Comparison of ENCODE assay signal across 25 mouse cellular contexts in the genomic region with DNA sequence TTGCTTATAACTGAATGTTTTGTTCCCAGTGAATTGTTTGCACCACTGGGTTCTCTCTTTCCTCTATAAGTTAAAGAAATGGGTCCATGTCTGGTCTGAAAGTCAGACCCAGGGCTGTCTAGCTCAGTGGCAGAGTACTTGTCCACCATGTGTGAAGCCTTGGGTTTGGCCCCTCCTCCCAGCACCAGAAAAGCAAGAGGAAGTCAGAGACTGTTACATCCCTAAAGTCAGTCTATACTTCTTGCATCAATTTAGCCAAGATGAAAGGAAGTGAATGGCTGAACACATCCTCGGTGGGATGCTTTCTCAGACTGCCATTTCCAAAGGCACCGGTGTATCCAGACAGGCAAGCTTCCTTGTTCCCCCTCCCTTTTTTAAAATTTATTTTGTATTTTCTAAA. TPM values are rescaled to one million over a fixed set of nuclear protein-coding genes. Genes with fewer than 3 reads are reported as not detected.
A peak's percentile ranks its signal among the peaks of the same experiment; 100 is the strongest.
DNase-seq lines count a peak whose midpoint lies in the region; ATAC-seq and TF ChIP-seq lines count a peak whose summit lies in the region.
"Had no signal": no experiment of that assay in that cellular context is flagged by ENCODE, and none has a peak within 500 bp of the region (broad histone marks: within the 10 kb centered on the region; RNA-seq: fewer than 3 reads in every experiment).

No protein-coding gene starts in this region.

- H3K9ac ChIP-seq in midbrain, embryonic 11.5 days (ENCODE audit: low read length) = no peak overlapping the region
- H3K9ac ChIP-seq in midbrain, embryonic 14.5 days (replicated peaks; ENCODE audit: low read length) = no peak overlapping the region
- H3K9ac ChIP-seq: forebrain, embryonic 13.5 days; heart, embryonic 12.5 days; heart, embryonic 15.5 days; hindbrain, embryonic 14.5 days had no signal

- peak; percentile 66 for DNase-seq in heart, adult 11 months
- DNase-seq in heart, postnatal 4 days = no peak
- DNase-seq in midbrain, embryonic 11.5 days (ENCODE audit: low spot score, missing footprints) = peak; percentile 10
- no peak for DNase-seq in midbrain, embryonic 14.5 days
- DNase-seq in kidney, postnatal 10 days = no peak
- DNase-seq: adrenal gland, adult 8-10 months; adrenal gland, postnatal 25 days; cerebellum, adult 11-12 months; cerebellum, adult 8-10 months; cerebellum, postnatal 10 days; cerebellum, postnatal 36 days; gastrocnemius, postnatal 10 days; gastrocnemius, postnatal 36 days; heart, adult 18-20 months; heart, postnatal 10 days; heart, postnatal 36 days had no signal

- 84% methylated on average over 2 of the region's 2 CpGs for WGBS in midbrain, embryonic 11.5 days
- 85% methylated on average over 2 of the region's 2 CpGs for WGBS in midbrain, embryonic 14.5 days
- 80% methylated on average over 2 of the region's 2 CpGs for WGBS in olfactory bulb, adult 2 months

- no peak overlapping the region for H3K27ac ChIP-seq in midbrain, embryonic 11.5 days (ENCODE audit: low read depth, low read length)
- no peak overlapping the region for H3K27ac ChIP-seq in midbrain, embryonic 14.5 days (replicated peaks; ENCODE audit: low read depth, low read length)
- H3K27ac ChIP-seq in olfactory bulb, adult 2 months (ENCODE audit: insufficient read depth, low read depth, low read length) = peak overlapping the region; percentile 99
- H3K27ac ChIP-seq: forebrain, embryonic 10.5 days; forebrain, embryonic 13.5 days; heart, embryonic 15.5 days; hindbrain, embryonic 14.5 days; hindbrain, postnatal 0 days had no signal

- H3K4me2 ChIP-seq in midbrain, embryonic 11.5 days = no peak overlapping the region
- H3K4me2 ChIP-seq in midbrain, embryonic 14.5 days (ENCODE audit: low read length) = no peak overlapping the region
- H3K4me2 ChIP-seq: forebrain, embryonic 13.5 days; heart, embryonic 12.5 days; heart, embryonic 15.5 days; hindbrain, embryonic 14.5 days had no signal

- no peak for ATAC-seq in midbrain, embryonic 11.5 days (ENCODE audit: low FRiP score)
- no peak for ATAC-seq in midbrain, embryonic 14.5 days (ENCODE audit: low FRiP score, low TSS enrichment)
- ATAC-seq: activated CD4-positive, CD25-positive, alpha-beta regulatory T cell, adult 4 months; forebrain, embryonic 13.5 days; forebrain, embryonic 16.5 days; hindbrain, postnatal 0 days had no signal

- TF ChIP-seq POLR2A in olfactory bulb, adult 2 months (IDR thresholded peaks at IDR 0.05; ENCODE audit: insufficient read depth, low read depth, low read length) = no peak

- H3K4me3 ChIP-seq in midbrain, embryonic 11.5 days (ENCODE audit: low read depth, low read length) = no peak overlapping the region
- H3K4me3 ChIP-seq in midbrain, embryonic 14.5 days (replicated peaks; ENCODE audit: low read depth, low read length) = no peak overlapping the region
- no peak overlapping the region for H3K4me3 ChIP-seq in olfactory bulb, adult 2 months (ENCODE audit: insufficient read depth, low read depth, low read length)
- H3K4me3 ChIP-seq: forebrain, embryonic 10.5 days; forebrain, embryonic 13.5 days; heart, embryonic 12.5 days; heart, embryonic 15.5 days had no signal

- TF ChIP-seq CTCF in olfactory bulb, adult 2 months (IDR thresholded peaks at IDR 0.05; ENCODE audit: insufficient read depth, low read depth, low read length) = no peak

- no peaks in the 10 kb centered on the region for H3K4me1 ChIP-seq in midbrain, embryonic 11.5 days (ENCODE audit: control insufficient read depth, insufficient read depth, low read length)
- H3K4me1 ChIP-seq in midbrain, embryonic 14.5 days (ENCODE audit: control insufficient read depth, insufficient read depth, low read length) = no peaks in the 10 kb centered on the region
- peaks cover 15% of the 10 kb centered on the region for H3K4me1 ChIP-seq in olfactory bulb, adult 2 months (ENCODE audit: control insufficient read depth, insufficient read depth, low read length)
- H3K4me1 ChIP-seq: forebrain, embryonic 10.5 days; forebrain, embryonic 13.5 days had no signal

- no peaks in the 10 kb centered on the region for H3K36me3 ChIP-seq in midbrain, embryonic 11.5 days (ENCODE audit: control insufficient read depth, insufficient read depth, low read length)
- H3K36me3 ChIP-seq in midbrain, embryonic 14.5 days (ENCODE audit: control insufficient read depth, insufficient read depth, low read length) = no peaks in the 10 kb centered on the region
- H3K36me3 ChIP-seq: forebrain, embryonic 10.5 days; heart, embryonic 12.5 days; heart, embryonic 15.5 days had no signal

- no peaks in the 10 kb centered on the region for H3K27me3 ChIP-seq in midbrain, embryonic 11.5 days (ENCODE audit: control insufficient read depth, insufficient read depth, low read length)
- H3K27me3 ChIP-seq in midbrain, embryonic 14.5 days (ENCODE audit: control insufficient read depth, insufficient read depth, low read length) = no peaks in the 10 kb centered on the region
- H3K27me3 ChIP-seq: forebrain, embryonic 13.5 days had no signal

- H3K9me3 ChIP-seq in midbrain, embryonic 11.5 days (ENCODE audit: control insufficient read depth, low read length) = no peaks in the 10 kb centered on the region
- H3K9me3 ChIP-seq in midbrain, embryonic 14.5 days (ENCODE audit: control insufficient read depth, low read length) = no peaks in the 10 kb centered on the region
- H3K9me3 ChIP-seq: forebrain, embryonic 10.5 days; forebrain, embryonic 13.5 days; heart, embryonic 12.5 days; heart, embryonic 15.5 days had no signal

RNA-seq across cellular contexts. Expression of a gene that starts 39.1 kb away (rescaled TPM):
- 1 to 10 TPM; 1.3 to 2.2 TPM for total RNA-seq in heart, postnatal 4 days (2021)
- polyA plus RNA-seq in midbrain, embryonic 11.5 days (2014; fragmentation: Nextera tagmentation; extraction: Ambion mirVana) = 0.05 and 0.06 TPM in 2 replicates
- 8.4 and 11.5 TPM in 2 replicates for polyA plus RNA-seq in midbrain, embryonic 14.5 days (2014; fragmentation: Nextera tagmentation; extraction: Ambion mirVana)
- not detected in 2 replicates for polyA plus RNA-seq in olfactory bulb, adult 2 months (2012; ENCODE audit: insufficient read depth, insufficient read length, low replicate concordance, missing spikeins)
- polyA plus RNA-seq: heart, embryonic 12.5 days had no signal

Comparison
In these comparisons a context has a peak if more than half of its experiments do, and no peak if none do; other contexts are left out.
1. DNase-seq: peak in heart, adult 11 months (single experiment) and midbrain, embryonic 11.5 days (single experiment); none in heart, postnatal 4 days (single experiment), midbrain, embryonic 14.5 days (single experiment) and kidney, postnatal 10 days (single experiment).